Mouse (Mus musculus): Measurements from ENCODE around the gene Tspan13. TPM values are rescaled to one million over a fixed set of nuclear protein-coding genes. Genes with fewer than 3 reads are reported as not detected.

Gene Tspan13
- 100 to 1,000 TPM; 209 to 211 TPM for total RNA-seq (2021)

- intact Hi-C loops (cut with DNase I): loop anchor here (5.0 kb wide), 1 partner anchor 115 kb away; the partner anchor contains the start of genes Ankmy2 and Bzw2
- DNase-seq (ENCODE audit: extremely low spot score in 1 of 2, low spot score in 2 of 2): peak; percentile 90 to 93
These were observed at the start of gene Tspan13 for GRCm38 (mm10) chr12:36042348-36042778. Tspan13 (minus strand) TSS chr12:36042500.

GRCm38 (mm10) chr12:36091964-36092363 is 49.7 kb upstream of the Tspan13 start:
- DNase-seq (ENCODE audit: extremely low spot score in 1 of 2, low spot score in 2 of 2): no peak
- intact Hi-C loops (cut with DNase I): no loop called here

- intact Hi-C loops (cut with DNase I): no loop called here
- DNase-seq (ENCODE audit: extremely low spot score in 1 of 2, low spot score in 2 of 2): peak in 1 of 2 experiments; percentile 38
These were observed 46.9 kb upstream of the Tspan13 start for GRCm38 (mm10) chr12:36089221-36089620.

- DNase-seq (ENCODE audit: extremely low spot score in 1 of 2, low spot score in 2 of 2): no peak
- intact Hi-C loops (cut with DNase I): no loop called here
These were observed 46.5 kb upstream of the Tspan13 start for GRCm38 (mm10) chr12:36088804-36089203.

GRCm38 (mm10) chr12:36085380-36085779 is 43.1 kb upstream of the Tspan13 start:
- intact Hi-C loops (cut with DNase I): no loop called here
- DNase-seq (ENCODE audit: extremely low spot score in 1 of 2, low spot score in 2 of 2): no peak

GRCm38 (mm10) chr12:36078101-36078899 is 36.0 kb upstream of the Tspan13 start:
- intact Hi-C loops (cut with DNase I): no loop called here
- no peak for DNase-seq (ENCODE audit: extremely low spot score in 1 of 2, low spot score in 2 of 2)

GRCm38 (mm10) chr12:36072860-36073259 is 30.6 kb upstream of the Tspan13 start:
- DNase-seq (ENCODE audit: extremely low spot score in 1 of 2, low spot score in 2 of 2): no peak
- intact Hi-C loops (cut with DNase I): no loop called here

- intact Hi-C loops (cut with DNase I): no loop called here
- DNase-seq (ENCODE audit: extremely low spot score in 1 of 2, low spot score in 2 of 2): no peak
These were observed 27.9 kb upstream of the Tspan13 start for GRCm38 (mm10) chr12:36070231-36070630.

- no peak for DNase-seq (ENCODE audit: extremely low spot score in 1 of 2, low spot score in 2 of 2)
- intact Hi-C loops (cut with DNase I): no loop called here
These were observed 25.2 kb upstream of the Tspan13 start for GRCm38 (mm10) chr12:36067538-36067937.

- intact Hi-C loops (cut with DNase I): no loop called here
- no peak for DNase-seq (ENCODE audit: extremely low spot score in 1 of 2, low spot score in 2 of 2)
These were observed 23.6 kb upstream of the Tspan13 start for GRCm38 (mm10) chr12:36065911-36066310.

GRCm38 (mm10) chr12:36057699-36058098 is 15.4 kb upstream of the Tspan13 start:
- DNase-seq (ENCODE audit: extremely low spot score in 1 of 2, low spot score in 2 of 2): no peak
- intact Hi-C loops (cut with DNase I): no loop called here

- DNase-seq (ENCODE audit: extremely low spot score in 1 of 2, low spot score in 2 of 2): no peak
- intact Hi-C loops (cut with DNase I): no loop called here
These were observed 8.0 kb upstream of the Tspan13 start for GRCm38 (mm10) chr12:36050276-36050675.

GRCm38 (mm10) chr12:36047593-36047992 is 5.3 kb upstream of the Tspan13 start:
- intact Hi-C loops (cut with DNase I): no loop called here
- DNase-seq (ENCODE audit: extremely low spot score in 1 of 2, low spot score in 2 of 2): no peak

- intact Hi-C loops (cut with DNase I): no loop called here
- DNase-seq (ENCODE audit: extremely low spot score in 1 of 2, low spot score in 2 of 2): no peak
These were observed 3.9 kb upstream of the Tspan13 start for GRCm38 (mm10) chr12:36046196-36046595.

GRCm38 (mm10) chr12:36044691-36045090 is 2.4 kb upstream of the Tspan13 start:
- intact Hi-C loops (cut with DNase I): loop anchor here (5.0 kb wide), 1 partner anchor 113 kb away; the partner anchor contains the start of genes Ankmy2 and Bzw2
- no peak for DNase-seq (ENCODE audit: extremely low spot score in 1 of 2, low spot score in 2 of 2)

- peak; percentile 27 to 80 for DNase-seq (ENCODE audit: extremely low spot score in 1 of 2, low spot score in 2 of 2)
- intact Hi-C loops (cut with DNase I): loop anchor here (2.0 to 5.0 kb wide), 2 partner anchors 53 to 115 kb away; partner anchors contain the start of genes Ankmy2 and Bzw2
These were observed 475 bp downstream of the Tspan13 start for GRCm38 (mm10) chr12:36041703-36042347.

GRCm38 (mm10) chr12:36041281-36041589 is 1.1 kb downstream of the Tspan13 start:
- intact Hi-C loops (cut with DNase I): loop anchor here (2.0 to 5.0 kb wide), 2 partner anchors 54 to 116 kb away; partner anchors contain the start of genes Ankmy2 and Bzw2
- DNase-seq (ENCODE audit: extremely low spot score in 1 of 2, low spot score in 2 of 2): no peak

- intact Hi-C loops (cut with DNase I): loop anchor here (2.0 to 5.0 kb wide), 2 partner anchors 54 to 117 kb away; partner anchors contain the start of genes Ankmy2 and Bzw2
- no peak for DNase-seq (ENCODE audit: extremely low spot score in 1 of 2, low spot score in 2 of 2)
These were observed 1.6 kb downstream of the Tspan13 start for GRCm38 (mm10) chr12:36040571-36041280.

GRCm38 (mm10) chr12:36039541-36040084 is 2.7 kb downstream of the Tspan13 start:
- no peak for DNase-seq (ENCODE audit: extremely low spot score in 1 of 2, low spot score in 2 of 2)
- intact Hi-C loops (cut with DNase I): loop anchor here (2.0 to 5.0 kb wide), 2 partner anchors 55 to 118 kb away; partner anchors contain the start of genes Ankmy2 and Bzw2

Measured in left cerebral cortex, postnatal 10 days (tissue).